Mouse (Mus musculus) embryonic facial prominence, embryonic 14.5 days (tissue): Measurements from ENCODE around the gene Cyp2b10. TPM values are rescaled to one million over a fixed set of nuclear protein-coding genes. Genes with fewer than 3 reads are reported as not detected.
A peak's percentile ranks its signal among the peaks of the same experiment; 100 is the strongest.
"Not testable (repeated sequence)": the region's sequence is repeated elsewhere in the genome, so short reads cannot be mapped to it uniquely, and the experiment has no call there.

Source experiments
- ATAC-seq: fragments of 200-750 bp; cut with Nextera tagmentation; 2 replicates; pipeline ENCODE4 v1.8.0; 2017; ENCODE audit warnings: low read depth, moderate number of reproducible peaks, moderate TSS enrichment
- DNase-seq: peaks from one replicate; pipeline ENCODE4 v3.0.0-alpha.2; 2015; ENCODE audit warnings: low spot score
- H3K27ac ChIP-seq: fragments of 300-500 bp; sonication (generic); replicated peaks from 2 replicates; pipeline ENCODE4 v1.5.1; 2014; ENCODE audit warnings: low read depth, mild to moderate bottlenecking, low read length, moderate library complexity
- H3K27me3 ChIP-seq: fragments of 300-500 bp; sonication (generic); replicated peaks from 2 replicates; pipeline ENCODE4 v1.6.1; 2014; ENCODE audit warnings: low read length; ENCODE audit not compliant: control insufficient read depth, insufficient read depth
- H3K36me3 ChIP-seq: fragments of 300-500 bp; sonication (generic); 2 replicates; pipeline ENCODE4 v1.6.1; 2014; ENCODE audit warnings: low read length, mixed read lengths; ENCODE audit not compliant: control insufficient read depth, insufficient read depth
- H3K4me1 ChIP-seq: fragments of 300-500 bp; sonication (generic); 2 replicates; pipeline ENCODE4 v1.6.1; 2014; ENCODE audit warnings: antibody characterized with exemption, low read length; ENCODE audit not compliant: control insufficient read depth, insufficient read depth
- H3K4me2 ChIP-seq: fragments of 300-500 bp; sonication (generic); 2 replicates; pipeline ENCODE4 v1.6.1; 2014; ENCODE audit warnings: low read depth, mild to moderate bottlenecking, low read length, moderate library complexity, mixed read lengths
- H3K4me3 ChIP-seq: fragments of 300-500 bp; sonication (generic); 2 replicates; pipeline ENCODE4 v1.5.1; 2014; ENCODE audit warnings: low read depth, mild to moderate bottlenecking, low read length
- H3K9ac ChIP-seq: fragments of 300-500 bp; sonication (generic); 2 replicates; pipeline ENCODE4 v1.6.1; 2014; ENCODE audit warnings: low read depth, mild to moderate bottlenecking, low read length, moderate library complexity, mixed read lengths
- H3K9me3 ChIP-seq: fragments of 300-500 bp; sonication (generic); 2 replicates; pipeline ENCODE4 v1.6.1; 2016; ENCODE audit warnings: low read length; ENCODE audit not compliant: control insufficient read depth
- WGBS: fragments of 180-500 bp; shearing (Covaris S2); extraction: QIAGEN DNeasy Blood & Tissue Kit; methylation state at CpG from one replicate; pipeline ENCODE4 v1.1.7; 2014; 5-methylcytosine and 5-hydroxymethylcytosine counted together
- polyA plus RNA-seq: library from polyadenylated mRNA; unstranded; fragments of >200 nt; fragmentation: Nextera tagmentation; extraction: Ambion mirVana; gene quantifications from 2 replicates; pipeline ENCODE4 v1.2.1, GENCODE M21; 2014

Gene Cyp2b10
- polyA plus RNA-seq, 1 experiment from 2014 or later = not detected

DNA sequence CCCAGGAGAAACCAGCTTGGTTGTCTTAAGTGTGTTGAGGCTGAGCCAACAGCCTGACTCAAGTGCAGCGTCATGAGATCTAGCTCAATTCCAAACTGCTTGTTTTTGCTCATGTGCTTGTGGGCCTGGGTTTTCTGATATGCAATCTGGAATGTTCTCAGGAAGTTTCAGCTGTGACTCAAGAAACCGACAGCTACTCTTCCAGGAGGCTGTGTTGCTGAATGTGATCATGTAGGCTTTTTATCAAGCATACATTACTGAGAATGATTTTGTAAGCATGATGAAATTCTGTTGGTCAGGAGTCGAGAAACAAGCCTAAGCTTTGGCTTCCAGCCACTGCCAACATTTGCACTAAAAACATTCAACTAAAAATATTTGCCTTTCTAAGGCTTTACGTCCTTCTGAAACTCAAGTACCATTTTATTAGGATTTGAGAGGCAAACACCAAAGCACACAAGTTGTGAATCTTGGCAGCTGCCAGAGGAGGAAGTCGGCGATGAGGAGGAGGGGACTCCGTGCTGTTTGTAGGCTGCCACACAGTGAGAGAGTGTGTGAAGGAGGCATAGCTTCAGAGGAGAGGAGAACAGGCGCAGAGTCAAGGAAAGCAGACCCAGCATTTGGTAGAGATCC lies 4.8 kb downstream of the Cyp2b10 start:
- 0 out of 2 replicates have a peak, but pooled peaks have one; percentile 33 for ATAC-seq
- peak; percentile 22 for DNase-seq
- Histone ChIP-seq H3K9ac (no peak overlapping the region), H3K4me2 (no peak overlapping the region), H3K9me3 (no peaks in the 10 kb centered on the region), H3K4me3 (no peak overlapping the region), H3K4me1 (no peaks in the 10 kb centered on the region), H3K27me3 (no peaks in the 10 kb centered on the region), H3K27ac (no peak overlapping the region), H3K36me3 (no peaks in the 10 kb centered on the region)
- 57% methylated on average over 8 of the region's 8 CpGs for WGBS

DNA sequence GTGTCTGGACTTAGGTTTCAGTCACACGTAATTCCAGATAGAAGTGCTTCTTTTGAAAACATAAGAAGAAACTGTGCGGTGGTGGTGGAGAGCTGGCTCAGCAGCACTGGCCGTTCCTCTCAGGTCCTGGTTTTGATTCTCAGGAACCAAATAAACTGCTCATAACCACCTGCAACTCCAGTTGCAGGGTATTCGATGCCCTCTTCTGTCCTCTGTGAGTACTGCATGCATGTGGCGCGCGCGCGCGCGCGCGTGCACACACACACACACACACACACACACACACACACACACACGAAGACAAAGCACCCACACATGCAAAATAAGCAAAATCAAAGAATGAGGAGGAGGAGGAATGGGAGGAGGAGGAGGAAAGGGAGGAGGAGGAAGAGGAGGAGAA lies 5.7 kb downstream of the Cyp2b10 start:
- Histone ChIP-seq H3K9ac (no peak overlapping the region), H3K27ac (no peak overlapping the region), H3K27me3 (no peaks in the 10 kb centered on the region)

GRCm38 (mm10) chr7:25904066-25904465 lies 6.6 kb downstream of the Cyp2b10 start:
- Histone ChIP-seq H3K9me3 (no peaks in the 10 kb centered on the region), H3K36me3 (no peaks in the 10 kb centered on the region), H3K4me3 (no peak overlapping the region), H3K27me3 (no peaks in the 10 kb centered on the region), H3K9ac (no peak overlapping the region), H3K27ac (no peak overlapping the region), H3K4me2 (no peak overlapping the region), H3K4me1 (no peaks in the 10 kb centered on the region)
- WGBS = 42% methylated on average over 3 of the region's 3 CpGs
- DNase-seq (no peak), ATAC-seq (no peak)

More for the DNA sequence above, 5.7 kb downstream of the Cyp2b10 start:
- H3K36me3 ChIP-seq = no peaks in the 10 kb centered on the region
- no peak overlapping the region for H3K4me3 ChIP-seq
- no peak for DNase-seq
- H3K4me1 ChIP-seq = no peaks in the 10 kb centered on the region
- H3K4me2 ChIP-seq = no peak overlapping the region
- 49% methylated on average over 14 of the region's 14 CpGs for WGBS
- no peaks in the 10 kb centered on the region for H3K9me3 ChIP-seq
- no peak for ATAC-seq

DNA sequence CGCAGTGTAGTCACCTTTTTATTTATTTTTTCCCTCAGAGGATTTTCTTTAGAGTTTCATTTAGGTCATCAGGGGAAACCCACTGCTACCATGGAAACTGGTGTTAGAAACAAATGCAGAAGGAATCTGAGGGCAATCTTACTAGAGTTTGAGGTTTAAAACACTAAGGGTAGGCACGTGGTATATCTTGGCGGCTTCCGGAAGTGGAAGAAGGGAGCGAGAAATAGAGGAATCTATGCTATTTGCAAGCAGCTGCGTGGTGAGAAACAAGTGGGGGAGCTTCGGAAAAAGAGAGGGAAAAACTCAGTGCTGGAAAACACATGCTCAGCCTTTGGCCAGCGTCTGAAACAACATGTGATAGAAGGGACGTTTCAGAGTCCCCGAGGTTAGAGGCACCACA lies 7.1 kb downstream of the Cyp2b10 start:
- Histone ChIP-seq H3K9me3 (no peaks in the 10 kb centered on the region), H3K4me3 (no peak overlapping the region), H3K27ac (no peak overlapping the region), H3K9ac (no peak overlapping the region), H3K4me1 (no peaks in the 10 kb centered on the region), H3K36me3 (no peaks in the 10 kb centered on the region), H3K27me3 (no peaks in the 10 kb centered on the region), H3K4me2 (no peak overlapping the region)
- WGBS = 67% methylated on average over 10 of the region's 10 CpGs
- no peak for ATAC-seq
- DNase-seq = no peak

- WGBS = 72% methylated on average over 6 of the region's 6 CpGs
- no peaks in the 10 kb centered on the region for H3K4me1 ChIP-seq
- H3K36me3 ChIP-seq = no peaks in the 10 kb centered on the region
- H3K4me2 ChIP-seq = no peak overlapping the region
- no peaks in the 10 kb centered on the region for H3K9me3 ChIP-seq
- DNase-seq = no peak
- no peak overlapping the region for H3K4me3 ChIP-seq
- H3K27me3 ChIP-seq = no peaks in the 10 kb centered on the region
- H3K9ac ChIP-seq = no peak overlapping the region
- no peak for ATAC-seq
- H3K27ac ChIP-seq = no peak overlapping the region
Measured at GRCm38 (mm10) chr7:25907380-25907779, 10.0 kb downstream of the Cyp2b10 start.

GRCm38 (mm10) chr7:25910046-25910445 lies 12.6 kb downstream of the Cyp2b10 start:
- 64% methylated on average over 2 of the region's 2 CpGs for WGBS
- H3K27me3 ChIP-seq = no peaks in the 10 kb centered on the region

DNA sequence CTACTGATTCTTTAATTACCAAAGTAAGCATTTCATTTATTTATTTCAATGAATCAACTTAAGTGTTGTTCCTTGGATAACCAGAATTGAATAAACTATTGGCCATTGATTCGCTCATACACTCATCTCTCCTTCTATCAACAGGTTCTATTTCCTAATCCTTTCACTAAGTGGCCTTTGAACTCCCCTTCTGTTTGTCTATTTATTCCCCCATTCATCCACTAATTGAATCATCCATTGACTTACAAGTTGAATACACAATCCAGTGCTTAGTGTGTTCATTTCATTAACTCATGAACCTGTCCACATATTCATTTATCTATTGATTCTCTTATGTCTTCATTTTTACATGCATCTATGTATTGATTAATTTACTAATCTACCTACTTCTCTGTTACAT lies 18.7 kb downstream of the Cyp2b10 start:
- H3K27me3 ChIP-seq = no peaks in the 10 kb centered on the region
- 58% methylated on average over 1 of the region's 1 CpGs for WGBS
- no peak overlapping the region for H3K27ac ChIP-seq
- no peaks in the 10 kb centered on the region for H3K9me3 ChIP-seq
- no peaks in the 10 kb centered on the region for H3K4me1 ChIP-seq
- no peak overlapping the region for H3K4me3 ChIP-seq
- H3K9ac ChIP-seq = no peak overlapping the region
- DNase-seq (no peak), ATAC-seq (no peak)
- no peaks in the 10 kb centered on the region for H3K36me3 ChIP-seq
- no peak overlapping the region for H3K4me2 ChIP-seq

More at GRCm38 (mm10) chr7:25910046-25910445, 12.6 kb downstream of the Cyp2b10 start:
- DNase-seq = no peak
- Histone ChIP-seq H3K9ac (no peak overlapping the region), H3K4me3 (no peak overlapping the region), H3K9me3 (no peaks in the 10 kb centered on the region), H3K4me1 (no peaks in the 10 kb centered on the region), H3K4me2 (no peak overlapping the region), H3K36me3 (no peaks in the 10 kb centered on the region), H3K27ac (no peak overlapping the region)
- no peak for ATAC-seq

DNA sequence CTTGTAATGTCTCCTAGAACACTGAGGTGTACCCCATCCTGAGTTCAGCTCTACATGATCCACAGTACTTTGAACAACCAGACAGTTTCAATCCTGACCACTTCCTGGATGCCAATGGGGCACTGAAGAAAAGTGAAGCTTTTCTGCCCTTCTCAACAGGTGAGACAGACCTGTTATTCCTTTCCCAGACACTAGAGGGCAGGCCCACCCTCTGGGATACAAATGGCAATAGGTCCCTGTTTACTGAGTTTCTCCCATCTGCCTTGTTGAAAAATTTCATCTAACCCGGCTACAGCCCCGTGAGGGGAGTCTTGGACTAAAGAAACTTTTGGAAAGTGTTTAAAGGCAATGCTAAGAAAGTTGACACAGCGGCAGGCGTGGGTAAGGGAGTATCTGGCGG lies 19.9 kb downstream of the Cyp2b10 start:
- H3K27me3 ChIP-seq, ATAC-seq, H3K4me1 ChIP-seq, H3K36me3 ChIP-seq, H3K9ac ChIP-seq, H3K4me3 ChIP-seq, H3K9me3 ChIP-seq, H3K4me2 ChIP-seq, DNase-seq, H3K27ac ChIP-seq: not testable (repeated sequence)
- WGBS = 49% methylated on average over 5 of the region's 5 CpGs

GRCm38 (mm10) chr7:25919467-25919866 lies 22.0 kb downstream of the Cyp2b10 start:
- H3K4me2 ChIP-seq = no peak overlapping the region
- H3K27me3 ChIP-seq = no peaks in the 10 kb centered on the region
- H3K4me1 ChIP-seq = no peaks in the 10 kb centered on the region
- 82% methylated on average over 1 of the region's 1 CpGs for WGBS
- ATAC-seq (no peak), DNase-seq (no peak)
- no peak overlapping the region for H3K9ac ChIP-seq
- H3K9me3 ChIP-seq = no peaks in the 10 kb centered on the region
- no peaks in the 10 kb centered on the region for H3K36me3 ChIP-seq
- no peak overlapping the region for H3K4me3 ChIP-seq
- H3K27ac ChIP-seq = no peak overlapping the region
